Mouse (Mus musculus): Measurements from ENCODE around the gene Treh.

- TF ChIP-seq POLR2A (IDR thresholded peaks at IDR 0.05; ENCODE audit: low read depth, low read length) (no peak), CTCF (IDR thresholded peaks at IDR 0.05; ENCODE audit: extremely low read depth, insufficient read length, insufficient replicate concordance, low read depth, low read length) (0 out of 2 replicates have a peak, but pooled peaks have one; percentile 10)
Observed at GRCm38 (mm10) chr9:44708429-44708765, 35.4 kb downstream of the Treh start.

Measured in small intestine, adult 2 months (tissue).